Mouse (Mus musculus) liver, adult 2 months (tissue): Measurements from ENCODE around the gene Anpep.

Experiments used
- CTCF ChIP-seq: fragments of 200-500 bp; IDR thresholded peaks from 2 replicates; pipeline ENCODE4 v1.5.1; 2011; ENCODE audit warnings: low read depth, low read length, control low read depth
- POLR2A ChIP-seq: fragments of 200-500 bp; IDR thresholded peaks from 2 replicates; pipeline ENCODE4 v1.6.1; 2011; ENCODE audit warnings: low read length, control low read depth; ENCODE audit not compliant: insufficient read depth; ENCODE audit errors: extremely low read depth

GRCm38 (mm10) chr7:79890436-79891221 lies 29.8 kb upstream of the Anpep start:
- TF ChIP-seq CTCF: no peak
- no peak for TF ChIP-seq POLR2A
